Mouse (Mus musculus) embryonic facial prominence, embryonic 13.5 days (tissue): ENCODE data around the gene Inpp1. TPM values are rescaled to one million over a fixed set of nuclear protein-coding genes. Genes with fewer than 3 reads are reported as not detected.

Source experiments
- ATAC-seq: fragments of 200-750 bp; cut with Nextera tagmentation; 2 replicates; pipeline ENCODE4 v1.8.0; 2017; ENCODE audit warnings: low read depth; ENCODE audit not compliant: insufficient number of reproducible peaks, insufficient read depth, low FRiP score, low TSS enrichment
- H3K27ac ChIP-seq: fragments of 300-500 bp; sonication (generic); 2 replicates; pipeline ENCODE4 v1.5.1; 2015; ENCODE audit warnings: moderate library complexity, mild to moderate bottlenecking, inconsistent platforms
- H3K27me3 ChIP-seq: fragments of 300-500 bp; sonication (generic); 2 replicates; pipeline ENCODE4 v1.6.1; 2015; ENCODE audit warnings: mild to moderate bottlenecking, inconsistent platforms
- H3K36me3 ChIP-seq: fragments of 300-500 bp; sonication (generic); 2 replicates; pipeline ENCODE4 v1.6.1; 2015; ENCODE audit warnings: mild to moderate bottlenecking, inconsistent platforms
- H3K4me1 ChIP-seq: fragments of 300-500 bp; sonication (generic); 2 replicates; pipeline ENCODE4 v1.6.1; 2015; ENCODE audit warnings: inconsistent platforms
- H3K4me2 ChIP-seq: fragments of 300-500 bp; sonication (generic); 2 replicates; pipeline ENCODE4 v1.6.1; 2015; ENCODE audit warnings: moderate library complexity, mild to moderate bottlenecking, inconsistent platforms
- H3K4me3 ChIP-seq: fragments of 300-500 bp; sonication (generic); 2 replicates; pipeline ENCODE4 v1.5.1; 2015; ENCODE audit warnings: mild to moderate bottlenecking, inconsistent platforms
- H3K9ac ChIP-seq: fragments of 300-500 bp; sonication (generic); 2 replicates; pipeline ENCODE4 v1.6.1; 2015; ENCODE audit warnings: mild to moderate bottlenecking, inconsistent platforms
- H3K9me3 ChIP-seq: fragments of 300-500 bp; sonication (generic); 2 replicates; pipeline ENCODE4 v1.6.1; 2016; ENCODE audit warnings: inconsistent platforms
- WGBS: fragments of 180-500 bp; shearing (Covaris S2); methylation state at CpG from one replicate; pipeline ENCODE4 v1.1.7; 2015; ENCODE audit warnings: mixed read lengths; 5-methylcytosine and 5-hydroxymethylcytosine counted together
- polyA plus RNA-seq: library from polyadenylated mRNA; unstranded; fragments of >200 nt; fragmentation: Nextera tagmentation; extraction: Ambion mirVana; gene quantifications from 2 replicates; pipeline ENCODE4 v1.2.1, GENCODE M21; 2015

Gene Inpp1
- polyA plus RNA-seq, 1 experiment from 2014 or later = 21.3 TPM

DNA sequence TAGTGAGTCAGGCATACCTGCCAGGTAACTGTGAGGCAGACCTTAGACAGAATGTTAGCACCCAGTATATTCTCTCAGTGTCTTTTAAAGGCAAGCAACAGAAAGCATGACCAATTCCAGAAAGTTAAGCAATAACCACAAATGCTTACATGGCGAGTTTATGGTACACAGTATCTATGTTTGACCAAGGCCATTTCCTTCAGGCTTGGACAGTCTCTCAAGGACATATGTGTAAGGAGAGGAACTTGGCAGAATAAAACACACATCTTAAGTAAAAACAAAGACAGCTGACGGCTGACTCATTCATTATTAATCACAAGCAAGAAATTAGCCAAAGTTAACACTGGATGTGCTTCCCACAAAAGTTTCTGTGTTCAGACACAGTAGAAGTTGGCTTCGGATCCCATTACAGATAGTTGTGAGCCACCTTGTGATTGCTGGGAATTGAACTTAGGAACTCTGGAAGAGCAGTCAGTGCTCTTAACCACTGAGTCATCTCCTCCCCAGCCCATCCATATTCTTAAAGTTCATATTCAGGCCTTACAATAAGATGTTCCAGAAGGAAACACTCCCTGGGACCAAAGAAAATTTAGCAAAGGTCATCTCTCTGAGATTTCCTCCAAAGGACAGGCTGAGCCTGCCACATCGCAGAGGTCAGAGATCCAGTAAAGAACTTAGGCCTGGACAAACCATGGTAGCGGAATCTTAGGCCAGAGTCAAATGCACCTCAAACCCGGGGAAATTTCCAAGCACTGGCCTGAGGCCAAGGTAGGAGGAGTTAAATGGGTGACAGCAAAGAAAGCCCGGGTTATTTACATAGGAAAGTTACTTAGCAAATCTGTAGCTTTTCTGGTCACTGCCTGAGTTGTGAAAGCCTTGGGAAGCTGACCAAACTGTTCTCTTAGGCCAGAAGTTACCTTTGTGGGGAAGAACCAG is 52.0 kb downstream of the Inpp1 start:
- Histone ChIP-seq H3K27me3 (no peaks in the 10 kb centered on the region), H3K4me1 (no peaks in the 10 kb centered on the region), H3K27ac (no peak overlapping the region), H3K9me3 (no peaks in the 10 kb centered on the region), H3K9ac (no peak overlapping the region), H3K36me3 (no peaks in the 10 kb centered on the region), H3K4me2 (no peak overlapping the region), H3K4me3 (no peak overlapping the region)
- ATAC-seq = no peak
- WGBS = 73% methylated on average over 7 of the region's 7 CpGs

DNA sequence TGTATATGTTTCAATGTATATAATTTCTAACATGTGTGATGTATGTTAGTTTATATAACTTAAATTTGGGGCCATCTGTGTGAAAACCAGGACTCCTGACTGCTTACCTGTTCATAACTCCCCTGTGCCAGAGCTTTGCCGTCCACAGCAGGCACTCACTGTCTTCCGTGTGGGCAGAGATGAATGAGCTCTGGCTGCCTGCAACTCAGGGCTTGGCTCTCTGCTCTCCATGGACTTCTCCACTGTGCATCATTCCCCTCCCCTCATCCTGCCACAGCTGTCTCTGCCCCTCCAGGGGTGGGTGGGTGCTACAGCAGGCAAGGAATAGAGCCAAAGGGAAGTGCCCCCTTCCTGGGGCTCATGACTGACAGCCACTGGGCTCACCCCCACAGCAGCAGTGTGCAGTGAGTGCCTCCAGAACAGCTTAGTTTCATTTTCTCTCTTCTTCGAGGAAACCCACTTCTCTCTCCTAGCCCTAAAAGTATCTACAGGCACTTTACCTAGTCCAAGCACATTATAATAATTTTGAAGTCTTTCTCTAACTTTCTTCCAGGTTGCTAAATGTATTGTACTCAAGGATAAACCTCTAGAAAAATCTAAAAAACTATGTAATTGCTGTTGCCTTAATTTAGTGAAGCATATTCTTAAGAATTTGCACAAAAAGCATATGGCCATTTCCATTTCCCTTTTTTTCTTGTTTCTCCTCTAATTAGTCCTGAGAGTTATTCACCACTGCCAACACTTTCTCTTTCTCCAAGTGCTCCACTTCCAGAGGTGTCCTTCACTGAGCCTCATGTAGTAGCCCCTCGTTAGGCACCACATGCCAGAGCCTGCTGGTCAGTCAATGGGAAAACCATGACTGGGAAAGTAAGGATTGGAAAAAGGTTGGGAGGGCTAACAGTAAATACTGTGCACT is 53.3 kb downstream of the Inpp1 start:
- 0 out of 2 replicates have a peak, but pooled peaks have one; percentile 6 for ATAC-seq
- Histone ChIP-seq H3K4me1 (no peaks in the 10 kb centered on the region), H3K27ac (no peak overlapping the region), H3K4me3 (no peak overlapping the region), H3K9ac (no peak overlapping the region), H3K9me3 (no peaks in the 10 kb centered on the region), H3K4me2 (no peak overlapping the region), H3K27me3 (no peaks in the 10 kb centered on the region), H3K36me3 (no peaks in the 10 kb centered on the region)
- WGBS = 59% methylated on average over 4 of the region's 4 CpGs

DNA sequence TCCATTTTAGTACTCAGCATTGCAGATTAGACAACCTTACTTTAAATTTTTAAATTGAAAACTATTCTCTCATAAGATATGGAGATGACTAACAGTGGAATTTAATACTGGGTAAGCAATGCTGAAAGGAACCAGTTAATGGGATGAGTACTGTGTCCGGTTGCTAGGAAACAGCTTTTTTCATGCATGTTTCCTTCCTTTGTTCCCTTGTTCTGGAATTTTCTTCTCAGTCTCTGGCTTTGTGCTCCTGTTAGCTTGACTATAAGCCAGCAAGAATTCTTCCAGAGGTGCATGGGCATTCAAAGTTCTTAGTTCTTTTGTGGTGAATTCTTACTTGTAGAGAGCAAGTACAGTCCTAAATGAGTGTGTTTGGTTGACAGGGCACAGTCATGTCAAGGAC is 59.3 kb downstream of the Inpp1 start:
- WGBS = 62% methylated on average over 1 of the region's 1 CpGs

DNA sequence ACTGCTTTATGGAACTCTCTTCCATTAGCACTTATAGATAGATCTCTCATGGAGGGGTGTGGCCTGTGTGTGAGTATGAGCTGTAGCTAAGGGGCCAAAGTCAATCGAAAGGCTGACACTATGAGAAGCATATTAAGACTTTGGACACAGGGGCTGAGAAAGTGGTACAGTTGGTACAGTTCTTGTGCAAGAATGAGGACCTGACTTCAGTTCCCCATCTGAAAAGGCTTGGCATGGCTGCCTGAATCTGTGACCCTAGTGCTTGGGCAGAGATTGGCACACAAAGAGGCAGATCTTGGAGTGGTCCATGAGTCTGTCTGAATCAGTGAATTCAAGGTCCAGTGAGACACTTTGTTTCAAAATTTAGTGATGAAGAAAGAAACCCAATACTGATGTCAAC is 63.2 kb downstream of the Inpp1 start:
- no peak overlapping the region for H3K4me2 ChIP-seq
- H3K36me3 ChIP-seq = no peaks in the 10 kb centered on the region
- H3K27ac ChIP-seq = no peak overlapping the region
- no peaks in the 10 kb centered on the region for H3K4me1 ChIP-seq
- no peak overlapping the region for H3K9ac ChIP-seq
- H3K27me3 ChIP-seq = no peaks in the 10 kb centered on the region
- ATAC-seq = no peak
- no peak overlapping the region for H3K4me3 ChIP-seq
- H3K9me3 ChIP-seq = no peaks in the 10 kb centered on the region
- WGBS = 85% methylated on average over 1 of the region's 1 CpGs

More for the DNA sequence above, 59.3 kb downstream of the Inpp1 start:
- no peak overlapping the region for H3K27ac ChIP-seq
- H3K4me3 ChIP-seq = no peak overlapping the region
- H3K27me3 ChIP-seq = no peaks in the 10 kb centered on the region
- H3K4me2 ChIP-seq = no peak overlapping the region
- H3K36me3 ChIP-seq = no peaks in the 10 kb centered on the region
- no peaks in the 10 kb centered on the region for H3K9me3 ChIP-seq
- no peak overlapping the region for H3K9ac ChIP-seq
- no peak for ATAC-seq
- H3K4me1 ChIP-seq = no peaks in the 10 kb centered on the region

DNA sequence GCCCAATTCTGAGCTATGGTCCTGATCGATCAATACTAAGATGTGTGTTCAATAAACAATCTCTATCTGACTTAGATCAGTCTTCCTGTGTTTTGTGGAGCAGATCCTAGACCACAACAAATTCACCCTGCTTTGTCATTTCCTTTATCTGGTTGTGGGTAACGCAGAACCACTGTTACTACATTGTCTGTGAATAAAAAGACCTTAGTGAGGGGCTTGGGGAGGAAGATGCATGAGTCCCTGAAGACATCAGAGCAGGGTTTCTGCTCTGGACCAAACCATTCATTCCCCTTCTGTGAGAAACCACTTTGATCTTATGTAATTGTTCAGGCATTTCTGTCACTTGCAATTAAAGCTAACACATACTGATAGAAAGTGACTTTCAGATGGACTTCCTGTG is 63.7 kb downstream of the Inpp1 start:
- Histone ChIP-seq H3K9ac (no peak overlapping the region), H3K27ac (no peak overlapping the region), H3K36me3 (no peaks in the 10 kb centered on the region), H3K4me3 (no peak overlapping the region), H3K27me3 (no peaks in the 10 kb centered on the region), H3K4me1 (no peaks in the 10 kb centered on the region), H3K4me2 (no peak overlapping the region), H3K9me3 (no peaks in the 10 kb centered on the region)
- WGBS = 79% methylated on average over 2 of the region's 2 CpGs
- no peak for ATAC-seq

DNA sequence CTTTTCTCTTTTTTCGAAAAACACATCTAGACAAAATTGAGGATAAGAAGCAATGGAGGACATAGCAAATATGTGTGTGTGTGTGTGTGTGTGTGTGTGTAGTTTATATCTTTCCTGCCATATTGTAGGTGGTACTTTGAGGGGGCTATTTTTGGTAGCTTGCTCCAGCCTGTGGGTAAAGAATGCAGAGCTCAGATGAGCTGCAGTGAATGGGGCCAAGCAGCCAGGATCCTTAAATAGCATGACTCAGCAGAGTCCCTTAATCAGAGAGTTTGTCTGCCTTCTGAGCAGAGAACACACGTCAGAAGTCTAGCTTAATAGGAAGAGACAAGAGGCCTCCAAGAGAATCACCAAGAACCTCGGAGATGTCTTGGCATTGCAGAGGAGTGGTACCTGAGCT is 64.8 kb downstream of the Inpp1 start:
- H3K9ac ChIP-seq = no peak overlapping the region
- no peaks in the 10 kb centered on the region for H3K27me3 ChIP-seq
- WGBS = 64% methylated on average over 3 of the region's 3 CpGs
- no peak for ATAC-seq
- H3K36me3 ChIP-seq = no peaks in the 10 kb centered on the region
- no peaks in the 10 kb centered on the region for H3K9me3 ChIP-seq
- H3K4me1 ChIP-seq = no peaks in the 10 kb centered on the region
- no peak overlapping the region for H3K4me3 ChIP-seq
- H3K27ac ChIP-seq = no peak overlapping the region
- no peak overlapping the region for H3K4me2 ChIP-seq

DNA sequence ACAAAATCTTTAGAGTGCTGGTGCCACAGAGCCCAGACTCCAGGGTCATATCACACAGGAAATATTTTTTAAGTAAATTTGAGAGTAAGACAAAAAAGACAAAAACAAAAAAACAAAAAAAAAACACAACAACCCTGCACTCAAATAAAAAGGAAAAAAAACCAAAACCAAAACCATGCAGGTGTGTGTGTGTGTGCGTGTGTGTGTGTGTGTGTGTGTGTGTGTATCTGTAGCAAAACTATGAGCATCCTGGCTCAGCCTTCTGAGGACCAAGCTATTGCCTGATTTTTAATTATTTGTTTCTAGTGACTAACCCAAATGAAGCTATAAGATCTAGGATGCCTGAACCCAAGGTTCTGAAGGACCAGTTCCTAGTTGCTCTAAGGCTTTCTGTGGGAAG is 65.9 kb downstream of the Inpp1 start:
- H3K4me1 ChIP-seq = no peaks in the 10 kb centered on the region
- no peak overlapping the region for H3K4me3 ChIP-seq
- no peak overlapping the region for H3K4me2 ChIP-seq
- no peaks in the 10 kb centered on the region for H3K27me3 ChIP-seq
- H3K36me3 ChIP-seq = no peaks in the 10 kb centered on the region
- H3K9me3 ChIP-seq = no peaks in the 10 kb centered on the region
- 94% methylated on average over 1 of the region's 1 CpGs for WGBS
- ATAC-seq = no peak
- H3K27ac ChIP-seq = no peak overlapping the region
- H3K9ac ChIP-seq = no peak overlapping the region

DNA sequence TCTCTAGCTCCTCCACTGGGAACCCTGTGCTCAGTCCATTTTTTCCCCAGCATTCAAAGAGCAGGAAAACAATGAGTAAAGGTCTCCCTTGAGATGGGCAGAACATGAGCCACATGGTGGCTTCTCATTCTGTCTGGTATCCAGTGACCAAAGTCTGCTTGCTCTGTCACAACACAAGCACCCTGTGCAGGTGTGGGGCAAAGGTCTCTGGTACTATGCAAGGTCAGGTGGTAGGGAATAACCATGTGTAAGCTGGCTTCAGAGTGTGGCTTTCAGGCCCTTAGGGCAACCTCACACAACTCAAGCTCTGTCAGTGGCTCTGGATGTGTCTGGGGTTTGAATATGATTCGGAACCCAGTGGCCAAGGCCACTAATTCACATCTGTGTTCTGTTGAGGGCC is 67.5 kb downstream of the Inpp1 start:
- Histone ChIP-seq H3K4me1 (no peaks in the 10 kb centered on the region), H3K36me3 (no peaks in the 10 kb centered on the region), H3K4me3 (no peak overlapping the region), H3K27me3 (no peaks in the 10 kb centered on the region), H3K9me3 (no peaks in the 10 kb centered on the region), H3K9ac (no peak overlapping the region), H3K27ac (no peak overlapping the region), H3K4me2 (no peak overlapping the region)
- ATAC-seq = no peak
- 66% methylated on average over 1 of the region's 1 CpGs for WGBS

DNA sequence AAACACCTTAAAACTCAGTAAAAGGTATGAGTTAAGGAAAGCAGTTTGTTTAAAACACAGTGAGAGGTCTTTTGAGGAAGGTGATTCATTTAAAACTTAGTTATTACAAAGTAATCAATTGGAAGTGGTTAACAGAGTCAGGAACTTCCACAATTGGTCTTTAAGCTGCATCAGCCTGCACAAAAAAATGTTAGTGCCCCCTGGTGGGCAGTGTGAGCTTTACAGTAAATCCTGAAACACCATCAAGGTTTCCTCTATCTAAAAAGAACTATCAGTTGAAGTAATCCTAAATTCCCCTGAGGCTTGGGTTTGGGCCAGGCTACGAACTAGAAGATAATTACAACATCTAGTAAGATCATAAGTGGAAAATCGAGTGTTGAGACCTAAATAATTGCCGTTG is 69.2 kb downstream of the Inpp1 start:
- Histone ChIP-seq H3K4me3 (no peak overlapping the region), H3K9me3 (no peaks in the 10 kb centered on the region), H3K4me1 (no peaks in the 10 kb centered on the region), H3K27ac (no peak overlapping the region), H3K27me3 (no peaks in the 10 kb centered on the region), H3K4me2 (no peak overlapping the region), H3K36me3 (no peaks in the 10 kb centered on the region), H3K9ac (no peak overlapping the region)
- ATAC-seq = no peak
- 22% methylated on average over 3 of the region's 3 CpGs for WGBS

DNA sequence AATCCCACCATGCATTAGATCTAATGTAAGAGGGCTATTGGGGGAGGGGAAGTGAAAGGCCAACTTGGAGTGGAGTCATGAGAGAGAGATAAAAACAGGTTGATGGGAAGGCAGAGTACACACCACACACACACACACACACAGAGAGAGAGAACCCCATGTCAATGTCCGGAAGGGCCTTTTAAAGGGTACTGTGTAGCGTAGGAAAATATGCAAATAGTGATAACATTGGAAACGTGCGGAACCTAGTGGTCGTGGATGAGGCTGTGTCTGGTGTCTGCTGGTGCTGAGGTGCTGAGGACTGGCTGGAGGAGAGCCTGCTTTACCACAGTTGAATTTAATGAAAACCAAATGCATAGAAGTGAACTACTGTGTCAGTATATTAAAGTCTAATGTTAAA is 74.9 kb downstream of the Inpp1 start:
- no peak overlapping the region for H3K4me2 ChIP-seq
- H3K36me3 ChIP-seq = no peaks in the 10 kb centered on the region
- H3K27ac ChIP-seq = no peak overlapping the region
- ATAC-seq = no peak
- no peak overlapping the region for H3K4me3 ChIP-seq
- H3K9me3 ChIP-seq = no peaks in the 10 kb centered on the region
- H3K27me3 ChIP-seq = no peaks in the 10 kb centered on the region
- no peak overlapping the region for H3K9ac ChIP-seq
- no peaks in the 10 kb centered on the region for H3K4me1 ChIP-seq
- 69% methylated on average over 5 of the region's 5 CpGs for WGBS
